Mouse (Mus musculus) testis, adult 2 months (tissue): ENCODE data around the gene Cideb.

Experiments
- CTCF ChIP-seq: fragments of 200-500 bp; IDR thresholded peaks from 2 replicates; pipeline ENCODE4 v1.5.1; 2012; ENCODE audit warnings: low read depth, mild to moderate bottlenecking, inconsistent platforms, low read length, moderate library complexity; ENCODE audit not compliant: control insufficient read depth, insufficient read depth, insufficient replicate concordance
- POLR2A ChIP-seq: fragments of 200-500 bp; IDR thresholded peaks from 2 replicates; pipeline ENCODE4 v1.6.1; 2012; ENCODE audit warnings: low read depth, mild to moderate bottlenecking, inconsistent platforms, low read length, moderate library complexity; ENCODE audit not compliant: control insufficient read depth

- TF ChIP-seq CTCF: no peak
- TF ChIP-seq POLR2A: no peak
Observed at GRCm38 (mm10) chr14:55788256-55789050, 30.2 kb upstream of the Cideb start, which contains the start of gene Ripk3.
